Mouse (Mus musculus): ENCODE results near the gene Fbxo34.

GRCm38 (mm10) chr14:47514816-47515453 is 64.7 kb downstream of the Fbxo34 start:
- no peak for TF ChIP-seq ZC3H11A (IDR thresholded peaks at IDR 0.05; ENCODE audit: borderline replicate concordance, low read depth, low read length)
- no peak for TF ChIP-seq MAFK (IDR thresholded peaks at IDR 0.05; ENCODE audit: insufficient read depth, low read depth, low read length)
- no peak for TF ChIP-seq HCFC1 (IDR thresholded peaks at IDR 0.05; ENCODE audit: borderline replicate concordance, insufficient read depth, low read length)
- no peak for TF ChIP-seq ZNF384 (IDR thresholded peaks at IDR 0.05; ENCODE audit: low read depth, low read length)
- TF ChIP-seq CHD2 (IDR thresholded peaks at IDR 0.05; ENCODE audit: low read depth, low read length) = no peak
